Mouse (Mus musculus) lung, embryonic 15.5 days (tissue): ENCODE results near the gene Swi5. TPM values are rescaled to one million over a fixed set of nuclear protein-coding genes. Genes with fewer than 3 reads are reported as not detected.
"Not testable (repeated sequence)": the region's sequence is repeated elsewhere in the genome, so short reads cannot be mapped to it uniquely, and the experiment has no call there.

ENCODE experiments used
- ATAC-seq: fragments of 200-750 bp; cut with Nextera tagmentation; 2 replicates; pipeline ENCODE4 v1.8.0; 2017; ENCODE audit warnings: moderate number of reproducible peaks, borderline replicate concordance; ENCODE audit not compliant: low FRiP score, low TSS enrichment; ENCODE audit errors: extremely low read depth
- H3K27ac ChIP-seq: fragments of 300-500 bp; sonication (generic); 2 replicates; pipeline ENCODE4 v1.5.1; 2015; ENCODE audit warnings: moderate library complexity, mild to moderate bottlenecking, inconsistent platforms
- H3K27me3 ChIP-seq: fragments of 300-500 bp; sonication (generic); 2 replicates; pipeline ENCODE4 v1.6.1; 2015; ENCODE audit warnings: inconsistent platforms
- H3K36me3 ChIP-seq: fragments of 300-500 bp; sonication (generic); 2 replicates; pipeline ENCODE4 v1.6.1; 2015; ENCODE audit warnings: inconsistent platforms
- H3K4me1 ChIP-seq: fragments of 300-500 bp; sonication (generic); 2 replicates; pipeline ENCODE4 v1.6.1; 2015; ENCODE audit warnings: inconsistent platforms
- H3K4me2 ChIP-seq: fragments of 300-500 bp; sonication (generic); 2 replicates; pipeline ENCODE4 v1.6.1; 2015; ENCODE audit warnings: inconsistent platforms, mild to moderate bottlenecking, moderate library complexity
- H3K4me3 ChIP-seq: fragments of 300-500 bp; sonication (generic); 2 replicates; pipeline ENCODE4 v1.5.1; 2015; ENCODE audit warnings: mild to moderate bottlenecking, inconsistent platforms
- H3K9ac ChIP-seq: fragments of 300-500 bp; sonication (generic); 2 replicates; pipeline ENCODE4 v1.6.1; 2015; ENCODE audit warnings: inconsistent platforms
- H3K9me3 ChIP-seq: fragments of 300-500 bp; sonication (generic); 2 replicates; pipeline ENCODE4 v1.6.1; 2016; ENCODE audit warnings: inconsistent platforms
- WGBS: fragments of 180-500 bp; shearing (Covaris S2); methylation state at CpG from one replicate; pipeline ENCODE4 v1.1.7; 2015; 5-methylcytosine and 5-hydroxymethylcytosine counted together
- polyA plus RNA-seq: library from polyadenylated mRNA; unstranded; fragments of >200 nt; fragmentation: Nextera tagmentation; extraction: Ambion mirVana; gene quantifications from 2 replicates; pipeline ENCODE4 v1.2.1, GENCODE M21; 2015

Gene Swi5
- polyA plus RNA-seq, 1 experiment from 2014 or later, result 405 TPM

DNA sequence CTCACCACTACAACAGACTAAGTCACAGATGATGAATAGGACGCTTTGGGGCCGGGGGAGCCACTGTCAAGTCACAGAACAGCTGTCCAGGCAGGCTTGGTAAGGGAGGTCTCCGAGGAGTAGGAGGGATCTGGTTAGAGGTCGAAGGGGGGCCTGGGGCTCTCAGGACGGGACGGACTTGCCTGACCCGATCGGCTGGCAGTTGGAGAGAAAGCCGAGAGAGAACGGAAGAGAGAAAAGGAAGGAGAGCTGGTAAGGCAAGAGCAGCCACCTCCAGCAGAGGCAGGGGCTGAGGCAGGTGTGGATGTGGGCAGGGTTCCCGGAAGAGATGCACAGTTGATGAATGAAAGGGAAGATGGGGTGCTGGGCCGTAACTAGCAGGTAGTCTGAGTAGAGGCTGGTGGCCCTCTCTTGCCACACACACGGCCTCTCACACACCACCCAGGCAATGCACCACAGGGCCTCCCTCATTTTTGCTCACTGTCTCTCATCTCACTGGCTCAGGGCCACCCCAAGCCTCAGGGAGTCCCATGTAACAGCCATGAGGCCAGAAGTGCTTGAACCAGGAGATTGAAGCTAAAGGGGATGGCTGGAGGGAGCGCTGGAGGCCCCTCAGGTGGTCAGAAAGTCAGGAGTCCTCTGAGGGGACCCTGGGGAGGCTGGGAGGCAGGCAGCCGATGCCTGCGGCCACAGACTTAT lies 21.1 kb upstream of the Swi5 start:
- Histone ChIP-seq H3K4me1 (peaks cover 24% of the 10 kb centered on the region), H3K27me3 (no peaks in the 10 kb centered on the region), H3K9ac (no peak overlapping the region), H3K4me2 (no peak overlapping the region), H3K36me3 (peaks cover 50% of the 10 kb centered on the region), H3K27ac (no peak overlapping the region), H3K9me3 (no peaks in the 10 kb centered on the region), H3K4me3 (no peak overlapping the region)
- WGBS, result 85% methylated on average over 16 of the region's 16 CpGs
- ATAC-seq, result no peak

DNA sequence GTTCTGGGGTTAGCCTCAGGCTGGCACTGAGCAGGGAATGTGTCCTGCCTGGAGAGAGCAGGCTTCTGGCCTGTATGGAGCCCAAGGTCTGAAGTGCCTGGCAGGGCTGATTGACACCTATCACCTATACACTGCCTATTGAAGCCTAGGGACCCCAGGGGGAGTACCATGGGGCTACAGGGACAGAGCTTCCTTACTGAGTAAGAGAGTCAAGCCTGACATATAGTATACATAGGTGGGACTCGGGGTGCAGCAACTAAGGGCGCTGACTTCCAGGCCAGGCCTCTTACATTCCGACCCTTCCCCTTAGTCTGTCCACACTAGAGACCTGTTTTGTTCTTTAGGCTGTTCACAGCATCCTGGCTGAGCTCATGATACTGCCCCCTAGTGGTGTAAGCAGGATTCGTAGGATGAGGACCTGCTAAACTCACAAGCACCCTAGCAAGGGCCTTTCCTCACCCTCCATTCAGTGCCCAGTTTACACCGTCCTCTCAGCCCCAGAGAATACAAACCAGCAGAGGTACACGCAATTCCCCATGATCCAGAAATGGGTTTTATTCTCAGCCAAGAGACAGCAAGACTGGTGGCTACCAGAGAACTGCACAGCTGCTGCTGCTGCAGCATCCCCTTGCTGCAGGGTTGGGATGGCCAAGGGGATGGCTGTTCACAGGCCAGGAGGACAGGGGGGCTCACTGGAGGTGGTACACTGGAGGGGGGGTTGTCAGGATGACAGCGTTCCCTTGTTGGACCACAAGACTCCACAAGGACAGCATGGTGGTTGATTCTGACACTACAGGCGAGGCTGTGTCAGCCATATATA lies 20.3 kb upstream of the Swi5 start:
- H3K27ac ChIP-seq, result no peak overlapping the region
- no peak for ATAC-seq
- H3K4me2 ChIP-seq, result no peak overlapping the region
- no peaks in the 10 kb centered on the region for H3K9me3 ChIP-seq
- H3K4me3 ChIP-seq, result no peak overlapping the region
- H3K9ac ChIP-seq, result no peak overlapping the region
- peaks cover 58% of the 10 kb centered on the region for H3K36me3 ChIP-seq
- peaks cover 24% of the 10 kb centered on the region for H3K4me1 ChIP-seq
- 45% methylated on average over 8 of the region's 8 CpGs for WGBS
- no peaks in the 10 kb centered on the region for H3K27me3 ChIP-seq

DNA sequence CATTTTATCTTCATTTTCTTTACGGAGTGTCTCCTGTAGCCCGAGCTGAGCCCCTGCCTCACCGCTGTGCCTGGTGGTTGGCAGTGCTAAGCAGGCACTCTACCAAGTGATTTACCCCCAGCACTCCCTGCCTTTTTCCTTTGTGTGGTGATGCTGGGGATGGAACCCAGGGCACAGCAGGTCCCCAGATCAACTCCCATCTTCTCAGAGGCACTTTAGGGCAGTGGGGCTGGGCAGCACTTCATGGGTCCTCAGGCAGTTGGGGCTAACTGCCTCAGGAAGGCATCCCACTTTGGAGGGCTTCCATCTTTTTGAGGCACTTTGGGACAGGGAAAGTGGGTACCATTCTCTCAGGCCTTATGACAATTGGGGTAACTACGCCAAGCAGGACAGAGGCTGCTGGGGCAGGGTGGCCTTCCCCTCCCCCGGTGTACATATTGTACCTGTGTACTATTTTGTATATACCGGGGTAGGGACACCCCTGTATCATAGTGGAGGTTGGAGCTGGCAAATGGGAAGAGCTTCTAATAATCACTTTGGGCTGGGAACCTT lies 19.4 kb upstream of the Swi5 start:
- Histone ChIP-seq H3K4me1 (peaks cover 19% of the 10 kb centered on the region), H3K27ac (no peak overlapping the region), H3K36me3 (peaks cover 67% of the 10 kb centered on the region), H3K4me3 (no peak overlapping the region), H3K27me3 (no peaks in the 10 kb centered on the region), H3K9ac (no peak overlapping the region), H3K9me3 (no peaks in the 10 kb centered on the region), H3K4me2 (no peak overlapping the region)
- ATAC-seq, result no peak
- WGBS, result 80% methylated on average over 6 of the region's 6 CpGs

DNA sequence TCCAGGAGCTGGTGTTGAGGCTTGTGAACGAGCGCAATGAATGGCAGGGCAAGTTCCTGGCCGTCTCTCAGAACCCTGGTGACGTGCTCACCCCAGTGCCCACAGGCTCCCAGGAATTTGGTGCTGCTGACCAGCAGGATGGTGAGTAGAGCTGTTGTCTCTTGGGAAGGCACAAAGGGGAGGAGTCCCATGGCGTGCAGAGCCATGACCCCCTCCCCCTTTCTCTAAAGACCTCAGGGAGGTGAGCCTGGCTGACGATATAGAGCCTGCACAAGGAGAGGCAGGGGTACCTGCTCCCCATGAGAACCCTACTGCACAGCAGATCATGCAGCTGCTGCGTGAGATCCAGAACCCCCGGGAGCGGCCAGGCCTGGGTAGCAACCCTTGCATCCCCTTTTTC lies 18.3 kb upstream of the Swi5 start:
- 84% methylated on average over 9 of the region's 9 CpGs for WGBS
- Histone ChIP-seq H3K9ac (no peak overlapping the region), H3K27me3 (no peaks in the 10 kb centered on the region), H3K36me3 (peaks cover 74% of the 10 kb centered on the region), H3K4me1 (peaks cover 9% of the 10 kb centered on the region), H3K4me3 (no peak overlapping the region), H3K4me2 (no peak overlapping the region), H3K9me3 (no peaks in the 10 kb centered on the region), H3K27ac (no peak overlapping the region)
- no peak for ATAC-seq

DNA sequence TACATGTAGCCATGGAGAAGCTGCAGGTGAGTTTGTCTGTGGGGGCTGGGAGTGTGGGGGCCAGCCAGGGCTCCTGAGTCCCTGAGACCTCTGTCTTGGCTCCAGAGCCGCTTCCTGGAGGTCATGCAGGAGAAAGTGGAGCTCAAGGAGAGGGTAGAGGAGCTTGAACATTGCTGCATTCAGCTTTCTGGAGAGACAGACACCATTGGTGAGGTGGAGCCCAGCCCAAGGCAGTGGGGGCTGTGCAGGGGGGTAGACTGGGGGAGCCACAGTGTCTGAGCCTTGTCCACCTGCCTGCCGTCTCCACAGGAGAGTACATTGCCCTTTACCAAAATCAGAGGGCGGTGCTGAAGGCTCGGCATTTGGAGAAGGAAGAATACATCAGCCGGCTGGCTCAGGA lies 17.8 kb upstream of the Swi5 start:
- 93% methylated on average over 5 of the region's 5 CpGs for WGBS
- Histone ChIP-seq H3K36me3 (peaks cover 74% of the 10 kb centered on the region), H3K9ac (no peak overlapping the region), H3K27ac (no peak overlapping the region), H3K9me3 (no peaks in the 10 kb centered on the region), H3K27me3 (no peaks in the 10 kb centered on the region), H3K4me2 (no peak overlapping the region), H3K4me1 (peaks cover 4% of the 10 kb centered on the region), H3K4me3 (no peak overlapping the region)
- no peak for ATAC-seq

DNA sequence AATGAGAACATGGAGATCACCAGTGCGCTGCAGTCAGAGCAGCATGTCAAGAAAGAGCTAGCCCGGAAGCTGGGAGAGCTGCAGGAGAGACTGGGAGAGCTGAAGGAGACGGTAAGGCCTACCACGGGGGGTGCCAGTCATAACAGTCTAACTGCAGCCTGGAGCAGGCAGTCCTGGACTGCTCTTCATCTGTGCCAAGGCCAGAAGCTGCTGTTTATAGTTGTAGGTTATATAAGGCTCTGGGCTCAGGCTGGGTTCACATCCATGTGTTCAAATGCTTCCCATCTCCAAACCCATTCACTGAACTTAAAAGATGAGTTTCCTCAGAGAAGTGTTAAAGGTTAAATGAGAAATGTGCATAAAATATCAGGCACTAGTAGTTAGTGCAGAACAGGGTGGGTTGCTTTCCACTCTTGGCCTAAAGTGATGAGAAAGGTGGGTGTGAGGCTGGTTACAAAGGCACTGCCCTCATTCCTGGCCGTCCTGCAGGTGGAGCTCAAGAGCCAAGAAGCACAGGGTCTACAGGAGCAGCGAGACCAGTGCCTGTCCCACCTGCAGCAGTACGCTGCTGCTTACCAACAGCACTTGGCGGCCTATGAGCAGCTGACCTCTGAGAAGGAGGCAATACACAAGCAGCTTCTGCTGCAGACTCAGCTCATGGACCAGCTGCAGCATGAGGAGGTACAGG lies 16.4 kb upstream of the Swi5 start:
- ATAC-seq, result no peak
- H3K27me3 ChIP-seq, result no peaks in the 10 kb centered on the region
- 51% methylated on average over 8 of the region's 8 CpGs for WGBS

DNA sequence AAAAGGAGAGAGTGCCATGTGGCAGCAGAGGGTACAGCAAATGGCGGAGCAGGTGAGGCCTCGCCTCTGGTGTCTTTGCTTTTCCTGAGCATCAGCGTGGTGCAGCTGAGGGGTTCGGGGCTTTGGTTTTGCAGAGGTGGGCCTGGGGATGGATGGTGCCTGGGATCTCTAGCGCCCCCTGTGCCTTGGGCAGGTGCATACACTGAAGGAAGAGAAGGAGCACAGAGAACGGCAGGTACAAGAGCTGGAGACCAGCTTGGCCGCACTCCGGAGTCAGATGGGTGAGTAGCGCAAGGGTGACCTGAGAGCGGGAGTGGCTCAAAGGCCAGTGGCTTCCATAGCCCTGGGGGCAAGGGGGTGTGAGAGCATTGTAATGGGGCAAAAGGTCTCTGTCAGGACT lies 15.1 kb upstream of the Swi5 start:
- ATAC-seq, result no peak
- Histone ChIP-seq H3K9ac (no peak overlapping the region), H3K27ac (no peak overlapping the region), H3K4me1 (no peaks in the 10 kb centered on the region), H3K36me3 (peaks cover 88% of the 10 kb centered on the region), H3K9me3 (no peaks in the 10 kb centered on the region), H3K4me2 (no peak overlapping the region), H3K4me3 (no peak overlapping the region), H3K27me3 (no peaks in the 10 kb centered on the region)
- 90% methylated on average over 10 of the region's 10 CpGs for WGBS

More for the DNA sequence above, 16.4 kb upstream of the Swi5 start:
- H3K9me3 ChIP-seq, result no peaks in the 10 kb centered on the region
- H3K4me1 ChIP-seq, result no peaks in the 10 kb centered on the region
- no peak overlapping the region for H3K4me2 ChIP-seq
- H3K36me3 ChIP-seq, result peaks cover 84% of the 10 kb centered on the region
- no peak overlapping the region for H3K4me3 ChIP-seq
- H3K9ac ChIP-seq, result no peak overlapping the region
- no peak overlapping the region for H3K27ac ChIP-seq

DNA sequence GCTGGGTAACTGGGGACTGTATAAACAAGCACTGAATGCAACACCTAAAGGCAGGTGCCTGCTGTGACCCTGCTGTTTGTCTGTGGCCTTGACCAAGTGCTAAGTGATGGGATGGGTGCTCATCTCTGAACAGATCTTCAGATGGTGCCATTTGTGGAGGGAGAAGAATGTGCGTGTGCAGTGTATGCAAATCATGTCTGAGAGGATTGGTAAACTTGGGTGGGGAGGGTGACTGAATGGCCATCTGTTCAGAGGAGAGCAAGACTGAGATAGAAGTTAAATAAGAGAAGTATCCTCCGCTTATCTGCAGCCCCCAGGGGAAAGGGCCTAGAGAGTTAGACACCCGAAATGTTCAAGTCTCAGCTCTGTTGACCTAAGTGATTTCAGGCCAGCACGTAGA lies 11.6 kb upstream of the Swi5 start:
- 80% methylated on average over 4 of the region's 4 CpGs for WGBS

DNA sequence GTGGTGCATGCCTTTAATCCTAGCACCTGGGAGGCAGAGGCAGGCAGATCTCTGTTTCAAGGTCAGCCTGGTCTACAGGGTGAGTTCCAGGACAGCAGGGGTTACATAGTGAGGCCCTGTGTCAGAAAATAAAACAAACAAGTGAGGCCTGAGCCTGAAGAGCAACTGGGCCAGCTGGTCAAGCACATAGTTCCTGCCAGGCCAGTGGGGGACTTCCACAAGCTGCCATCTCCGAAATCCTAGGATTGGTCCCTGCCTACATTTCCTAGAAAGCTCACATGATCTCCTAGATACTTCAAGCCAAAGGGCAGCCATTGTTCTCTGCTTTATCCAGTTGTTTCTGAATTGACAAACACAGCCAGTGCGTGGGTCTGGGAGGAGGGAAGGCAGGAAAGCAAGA lies 8.0 kb upstream of the Swi5 start:
- peaks cover 55% of the 10 kb centered on the region for H3K36me3 ChIP-seq

More for the DNA sequence above, 11.6 kb upstream of the Swi5 start:
- Histone ChIP-seq H3K36me3 (peaks cover 74% of the 10 kb centered on the region), H3K9ac (no peak overlapping the region), H3K27me3 (no peaks in the 10 kb centered on the region), H3K4me2 (no peak overlapping the region), H3K27ac (no peak overlapping the region), H3K4me1 (no peaks in the 10 kb centered on the region), H3K4me3 (no peak overlapping the region), H3K9me3 (no peaks in the 10 kb centered on the region)
- ATAC-seq, result no peak

DNA sequence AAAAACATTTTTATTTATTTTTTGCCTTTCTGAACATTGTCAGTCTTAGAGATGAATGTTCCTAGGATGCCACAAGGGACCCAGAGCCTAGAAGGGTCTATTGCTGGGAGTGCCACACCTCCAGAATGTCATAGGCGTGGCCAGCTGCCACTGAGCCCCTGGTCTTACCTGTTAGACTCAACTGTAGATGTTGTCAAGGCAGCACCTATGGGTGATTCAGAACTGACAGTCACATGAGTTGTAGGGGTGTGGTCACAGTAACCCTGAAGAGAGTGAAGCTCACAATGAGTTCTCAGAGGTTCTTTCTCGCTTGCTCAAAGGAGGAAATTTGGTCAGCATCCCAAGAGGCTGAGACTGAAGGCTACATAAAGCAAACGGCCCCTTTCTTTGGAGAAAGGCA lies 7.4 kb upstream of the Swi5 start:
- H3K4me1 ChIP-seq, result no peaks in the 10 kb centered on the region
- H3K27me3 ChIP-seq, result no peaks in the 10 kb centered on the region
- H3K9me3 ChIP-seq, result no peaks in the 10 kb centered on the region
- no peak overlapping the region for H3K9ac ChIP-seq
- H3K4me3 ChIP-seq, result no peak overlapping the region
- WGBS, result 79% methylated on average over 3 of the region's 3 CpGs
- ATAC-seq, result no peak
- H3K4me2 ChIP-seq, result no peak overlapping the region
- H3K27ac ChIP-seq, result no peak overlapping the region
- peaks cover 54% of the 10 kb centered on the region for H3K36me3 ChIP-seq

More for the DNA sequence above, 8.0 kb upstream of the Swi5 start:
- H3K4me1 ChIP-seq, H3K9ac ChIP-seq, H3K4me2 ChIP-seq, ATAC-seq, H3K27me3 ChIP-seq, H3K27ac ChIP-seq, H3K4me3 ChIP-seq, H3K9me3 ChIP-seq: not testable (repeated sequence)
- 87% methylated on average over 2 of the region's 2 CpGs for WGBS

DNA sequence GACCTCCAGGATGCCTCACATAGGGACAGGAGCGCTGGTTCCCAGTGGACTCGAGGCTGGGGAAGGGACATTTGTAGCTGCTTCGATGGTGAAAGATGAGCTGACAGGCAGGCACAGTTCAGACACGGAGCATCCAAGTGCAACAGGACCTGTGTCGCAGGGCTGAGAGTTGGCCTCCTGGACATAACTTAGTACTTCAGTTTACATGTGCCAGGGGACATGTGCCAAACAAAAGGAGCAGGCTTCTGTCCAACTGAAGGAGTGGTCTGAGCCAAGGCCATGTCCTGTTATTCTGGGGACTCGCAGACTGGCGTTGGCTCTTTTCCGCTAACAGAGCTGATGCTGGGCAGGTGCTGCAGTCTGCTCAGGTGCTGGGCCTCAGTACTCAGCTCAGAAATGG lies 6.5 kb upstream of the Swi5 start:
- Histone ChIP-seq H3K4me3 (no peak overlapping the region), H3K9ac (no peak overlapping the region), H3K4me2 (no peak overlapping the region), H3K27ac (no peak overlapping the region), H3K4me1 (peaks cover 3% of the 10 kb centered on the region), H3K27me3 (no peaks in the 10 kb centered on the region), H3K9me3 (no peaks in the 10 kb centered on the region), H3K36me3 (peaks cover 45% of the 10 kb centered on the region)
- WGBS, result 76% methylated on average over 8 of the region's 8 CpGs
- no peak for ATAC-seq

DNA sequence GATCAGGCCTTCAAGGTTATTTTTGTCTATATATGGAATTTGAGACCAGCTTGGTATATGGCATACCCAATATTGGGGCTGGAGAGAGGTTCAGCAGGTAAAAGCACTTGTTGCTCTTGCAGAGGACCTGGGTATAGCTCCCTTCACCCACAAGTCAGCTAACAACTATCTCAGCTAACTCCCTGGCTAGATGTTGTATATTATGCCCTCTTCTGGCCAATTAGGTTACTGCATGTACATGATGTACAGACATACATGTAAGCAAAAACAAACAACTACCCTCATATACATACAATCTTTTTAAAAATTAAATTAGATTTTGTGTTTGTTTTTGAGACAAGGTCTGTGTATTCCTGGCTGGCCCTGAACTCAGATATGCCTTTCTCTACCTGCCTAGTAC lies 1.7 kb upstream of the Swi5 start:
- Histone ChIP-seq H3K36me3 (peaks cover 20% of the 10 kb centered on the region), H3K4me1 (peaks cover 18% of the 10 kb centered on the region), H3K9ac (no peak overlapping the region), H3K27me3 (no peaks in the 10 kb centered on the region), H3K9me3 (no peaks in the 10 kb centered on the region), H3K4me3 (peak overlapping the region; percentile 84), H3K4me2 (peak overlapping the region; percentile 74), H3K27ac (no peak overlapping the region)
- no peak for ATAC-seq
